Mouse (Mus musculus) erythroblast, adult 5-6 weeks (primary cell): ENCODE measurements around the gene Itgb6. TPM values are rescaled to one million over a fixed set of nuclear protein-coding genes. Genes with fewer than 3 reads are reported as not detected.

ENCODE experiments used
- ATAC-seq: replicated peaks from 2 replicates; pipeline ENCODE4 v1.8.0; 2016; ENCODE audit warnings: moderate number of reproducible peaks, mild to moderate bottlenecking, moderate TSS enrichment, inconsistent platforms; ENCODE audit not compliant: poor library complexity, low FRiP score, severe bottlenecking
- total RNA-seq, 2 experiments: library from RNA; stranded (forward) in 1 of 2; stranded (reverse) in 1 of 2; fragments of 150-400 nt in 1 of 2; fragments of 200-764, 138-1000 nt in 1 of 2; gene quantifications; 2 replicates each; pipeline versions ENCODE4 v1.2.3 to v1.2.4; 2015 to 2017; ENCODE audit warnings: low replicate concordance in 2 of 2

Itgb6 gene
- total RNA-seq, 2 experiments from 2014 or later = not detected

DNA sequence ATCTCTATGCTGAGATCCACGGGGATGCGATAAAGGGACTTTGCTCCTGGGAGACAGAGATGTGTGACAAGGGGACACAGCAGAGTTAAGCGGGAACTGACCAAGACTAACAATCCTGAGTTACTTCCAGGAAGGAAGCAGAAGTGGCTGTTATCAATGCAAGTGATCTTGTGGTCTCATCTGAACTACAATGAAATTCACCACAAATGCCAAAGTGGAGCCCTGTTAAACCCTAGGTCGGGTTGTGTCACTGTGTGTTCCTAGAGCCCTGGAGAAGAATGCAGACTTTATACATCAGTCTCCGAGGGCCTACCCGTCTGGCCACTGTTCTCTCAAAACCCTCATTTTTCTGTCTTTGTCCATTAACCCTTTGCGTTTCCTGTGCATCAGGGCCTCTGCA, 8.0 kb downstream of the Itgb6 start:
- no peak for ATAC-seq

DNA sequence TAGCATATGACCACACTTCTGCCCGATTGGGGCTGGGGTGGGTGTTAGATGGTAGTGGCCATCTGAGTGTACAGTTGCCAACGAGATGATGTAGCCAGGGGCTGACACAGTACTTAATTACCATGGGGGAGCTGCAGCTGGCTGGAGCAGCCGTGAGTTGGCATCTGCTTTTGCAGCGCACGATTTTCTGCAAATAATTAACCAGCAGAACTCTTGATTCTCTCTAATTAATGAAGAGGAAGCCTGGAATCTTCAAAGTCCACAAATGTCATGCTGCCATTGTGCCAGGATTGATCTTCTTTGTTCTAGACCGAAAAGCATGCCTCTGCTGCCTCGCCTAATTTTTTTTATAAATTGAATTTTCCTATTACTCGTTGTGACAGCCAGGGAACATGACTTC, 8.6 kb downstream of the Itgb6 start:
- no peak for ATAC-seq

DNA sequence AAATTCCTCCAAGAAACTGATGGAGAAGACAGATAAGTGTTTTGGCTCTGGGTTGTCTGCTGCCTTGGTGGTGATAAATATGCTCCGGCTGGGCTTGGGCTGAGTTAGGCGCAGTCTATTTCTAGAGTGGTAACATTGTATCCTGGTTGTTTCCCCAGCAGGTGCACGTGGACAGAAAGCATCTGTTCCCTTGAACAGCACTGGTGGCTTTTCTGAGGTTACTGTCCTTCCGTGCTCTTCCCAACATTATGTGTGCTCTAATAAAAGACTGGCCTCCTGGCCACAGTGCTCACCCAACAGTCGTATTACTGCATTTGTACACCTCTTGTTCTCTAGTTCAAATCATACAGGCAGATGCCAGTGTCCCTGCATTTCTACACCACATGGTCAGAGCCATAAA, 9.6 kb downstream of the Itgb6 start:
- ATAC-seq = no peak

DNA sequence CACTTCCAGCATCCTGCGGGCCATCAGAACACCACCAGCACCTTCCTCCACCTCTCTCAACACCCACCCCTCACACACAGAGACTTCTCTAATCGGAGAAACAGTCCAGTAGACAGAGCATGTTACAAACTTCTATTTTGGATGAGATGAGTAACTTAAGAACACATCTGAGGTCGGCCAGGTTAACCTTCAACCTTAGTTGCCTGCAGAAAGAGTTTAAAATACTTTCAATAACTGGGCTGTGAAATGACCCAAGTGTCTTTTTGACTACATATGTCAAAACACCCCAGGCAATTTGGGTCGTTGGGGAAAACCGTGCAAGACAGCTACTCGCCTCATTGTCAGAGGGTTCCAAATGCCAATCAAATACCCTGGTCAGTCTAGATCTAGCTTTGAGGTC, 10.0 kb downstream of the Itgb6 start:
- ATAC-seq = no peak

DNA sequence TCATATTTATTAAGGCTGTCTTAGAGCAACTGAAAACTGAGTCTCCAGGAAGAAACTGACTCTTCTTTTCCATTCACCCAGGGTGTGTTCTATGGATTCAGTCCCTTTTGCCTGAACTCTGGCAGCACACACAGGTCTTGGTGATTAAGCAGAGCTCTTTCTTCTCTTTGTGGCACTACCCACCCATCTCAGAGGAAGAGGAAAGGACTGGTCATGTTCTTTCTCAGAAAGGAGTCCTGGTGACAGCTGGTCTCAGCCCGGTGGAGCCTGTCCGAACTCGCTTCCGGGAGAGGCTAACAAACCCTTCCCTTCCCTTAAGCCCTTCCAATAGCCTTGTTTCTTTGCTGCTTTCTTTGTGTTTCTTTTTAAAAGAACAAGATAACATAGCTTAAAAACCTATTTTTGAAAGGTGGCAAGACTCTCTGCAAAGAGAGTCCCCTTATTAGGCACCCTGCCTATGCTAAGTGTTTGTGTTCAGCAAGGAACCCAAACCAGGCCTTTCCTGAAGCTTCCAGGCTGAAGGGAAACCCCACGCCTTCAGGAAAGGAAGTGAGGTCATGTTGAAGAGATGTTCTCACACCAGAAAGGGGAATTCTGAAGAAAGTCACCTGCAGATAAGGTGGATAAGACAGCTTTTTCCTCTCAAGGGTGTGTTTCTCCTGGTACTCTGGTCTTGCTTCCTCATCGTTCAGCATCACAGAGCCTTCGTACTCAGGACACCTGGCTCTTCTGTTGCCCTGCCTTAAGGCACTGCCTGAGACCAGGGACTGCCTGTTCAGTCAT, 11.2 kb downstream of the Itgb6 start:
- ATAC-seq = no peak

DNA sequence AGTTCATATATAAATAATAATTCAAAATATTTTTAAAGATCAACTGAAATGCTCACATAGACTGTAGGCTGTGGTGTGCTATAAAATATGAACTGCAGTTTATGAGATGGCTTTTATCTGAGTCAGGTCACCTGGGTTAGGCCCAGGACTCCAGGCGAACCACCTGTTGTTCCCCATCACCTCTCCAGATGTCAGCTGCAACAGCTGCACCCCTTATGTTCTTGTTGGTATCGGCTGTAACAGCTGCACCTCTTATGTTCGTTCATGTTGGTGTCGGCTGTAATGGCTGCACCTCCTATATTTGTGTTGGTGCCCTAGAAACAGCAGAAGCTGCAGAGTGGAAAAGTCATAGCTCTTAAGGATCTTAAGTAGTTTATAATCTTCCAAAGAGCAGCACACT, 12.1 kb downstream of the Itgb6 start:
- no peak for ATAC-seq

DNA sequence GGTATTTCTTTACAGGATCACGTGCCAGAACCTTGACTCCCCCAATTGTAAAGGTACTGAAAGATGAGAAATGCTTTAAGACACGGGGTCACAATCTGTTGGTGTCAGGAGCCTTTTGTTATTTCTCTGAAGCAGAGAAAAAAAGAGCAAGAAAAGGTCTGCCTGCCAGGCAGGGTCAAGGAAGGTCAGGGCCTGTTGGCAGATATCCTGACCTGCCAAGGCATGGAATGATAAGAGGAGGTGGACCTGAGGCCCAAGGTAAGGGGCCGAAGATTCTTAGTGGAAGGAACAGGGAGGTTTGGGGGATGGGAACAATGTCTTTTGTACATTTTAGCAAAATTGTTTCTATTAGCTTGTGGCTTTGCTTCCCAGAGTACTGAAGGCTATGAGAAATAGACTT, 13.8 kb downstream of the Itgb6 start:
- no peak for ATAC-seq

DNA sequence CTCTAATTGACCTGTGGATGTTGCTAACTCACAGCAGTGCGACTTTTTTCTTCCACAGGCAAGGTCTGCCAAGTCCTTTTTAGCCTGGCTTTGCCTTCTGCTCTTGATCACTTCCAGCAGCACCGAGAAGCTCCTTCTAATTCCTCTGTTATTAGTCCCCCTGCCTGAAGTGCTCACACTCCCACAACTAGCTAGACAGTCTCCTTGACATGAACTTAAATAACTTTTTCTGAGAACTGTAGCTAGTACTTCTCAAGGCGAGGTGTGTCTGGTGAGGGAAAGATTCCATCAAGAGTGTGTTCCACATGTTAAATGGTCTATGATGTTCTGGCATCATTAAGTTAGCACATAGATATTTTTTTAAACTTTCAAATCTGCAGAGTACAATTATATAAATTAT, 15.6 kb downstream of the Itgb6 start:
- ATAC-seq = no peak

DNA sequence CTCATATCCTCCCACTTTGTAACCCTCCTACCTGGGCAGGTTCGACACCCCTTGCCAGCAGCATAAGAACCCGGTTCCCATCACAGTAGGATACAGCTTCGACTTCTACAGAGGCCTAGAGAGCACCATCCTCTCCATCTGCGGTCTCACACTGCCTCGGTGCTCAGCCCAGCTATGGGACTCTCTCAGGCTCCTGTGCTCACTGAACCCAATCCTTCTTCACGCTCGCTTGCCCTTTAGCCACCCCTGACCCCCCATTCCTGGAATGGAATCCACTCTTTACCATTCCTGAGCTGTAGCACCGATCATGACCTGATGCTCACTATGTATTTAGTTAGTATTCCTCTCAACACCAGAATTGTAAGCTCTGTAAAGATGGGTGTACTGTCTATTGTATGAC, 17.0 kb downstream of the Itgb6 start:
- ATAC-seq = no peak

DNA sequence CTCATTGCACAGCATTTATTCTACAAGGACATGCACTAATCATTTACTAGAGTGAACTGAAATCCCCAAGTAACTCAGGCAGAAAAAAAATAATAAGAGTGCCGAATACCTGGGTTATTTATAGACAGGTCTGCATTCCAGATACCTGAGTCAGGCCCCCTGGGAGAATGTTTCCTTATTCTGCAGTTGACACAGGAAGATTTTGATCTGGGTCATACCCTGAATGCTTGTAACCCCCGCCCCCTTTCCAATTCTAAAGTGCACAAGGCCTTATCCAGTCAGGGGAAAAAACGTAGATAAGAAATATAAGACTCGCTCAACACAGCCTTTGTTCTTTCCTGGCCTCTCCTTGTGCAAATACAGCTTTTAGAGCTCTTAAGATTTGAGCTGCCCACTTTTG, 19.1 kb downstream of the Itgb6 start:
- ATAC-seq = no peak

DNA sequence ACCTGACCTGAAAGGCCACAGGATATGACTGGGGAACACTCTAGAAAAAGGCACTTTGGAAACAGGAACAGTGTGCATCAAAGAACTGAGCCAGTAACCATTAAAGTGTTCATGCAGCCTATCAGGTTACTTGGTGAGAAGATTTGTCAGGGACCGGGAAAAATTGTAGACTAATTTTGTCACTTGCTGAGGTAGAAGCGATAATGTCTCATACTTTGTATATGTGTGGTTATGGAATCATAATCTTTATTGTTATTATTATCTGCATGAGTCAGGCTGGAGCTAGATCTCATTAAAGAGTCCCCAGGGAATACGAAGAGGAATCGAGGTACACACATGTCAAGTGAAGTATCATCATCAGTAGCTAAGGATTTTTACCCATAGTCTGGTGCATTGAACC, 21.5 kb downstream of the Itgb6 start:
- ATAC-seq = no peak

DNA sequence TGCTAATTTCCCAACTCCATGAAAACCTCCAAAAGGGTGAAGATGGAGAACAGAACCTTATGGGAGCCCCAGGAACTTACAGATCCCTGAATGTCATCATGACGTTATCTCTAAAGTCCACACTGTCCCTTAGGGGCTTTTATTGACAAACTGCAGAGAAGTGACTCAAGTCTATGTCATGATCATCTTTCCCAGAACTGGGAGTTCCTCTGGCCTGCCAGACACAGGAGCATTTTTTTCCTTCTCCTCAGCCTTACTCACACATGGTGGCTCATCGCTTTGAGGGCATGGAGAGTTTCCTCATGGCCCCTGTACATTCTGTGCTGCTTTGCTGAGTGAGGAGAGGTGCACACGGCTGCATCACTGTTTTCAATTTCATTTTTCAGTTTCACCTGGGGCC, 22.4 kb downstream of the Itgb6 start:
- no peak for ATAC-seq

DNA sequence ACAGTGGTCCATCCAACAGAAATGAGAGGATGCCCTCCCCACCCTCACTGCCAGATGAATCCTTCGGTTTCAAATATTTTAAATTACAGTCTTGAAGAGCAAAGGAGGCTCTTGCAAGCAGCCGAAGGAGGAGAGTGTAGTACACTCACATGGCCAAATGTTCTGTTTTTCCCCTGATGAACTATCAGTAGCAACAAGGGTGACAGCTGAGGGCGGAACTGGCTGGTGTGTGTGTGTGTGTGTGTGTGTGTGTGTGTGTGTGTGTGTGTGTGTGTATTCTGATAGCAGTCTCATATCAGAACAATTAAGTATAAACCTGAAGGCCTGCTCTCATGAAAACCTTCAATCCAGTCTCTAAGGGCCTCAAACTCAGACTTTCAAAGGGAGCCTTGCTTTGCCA, 22.9 kb downstream of the Itgb6 start:
- no peak for ATAC-seq

DNA sequence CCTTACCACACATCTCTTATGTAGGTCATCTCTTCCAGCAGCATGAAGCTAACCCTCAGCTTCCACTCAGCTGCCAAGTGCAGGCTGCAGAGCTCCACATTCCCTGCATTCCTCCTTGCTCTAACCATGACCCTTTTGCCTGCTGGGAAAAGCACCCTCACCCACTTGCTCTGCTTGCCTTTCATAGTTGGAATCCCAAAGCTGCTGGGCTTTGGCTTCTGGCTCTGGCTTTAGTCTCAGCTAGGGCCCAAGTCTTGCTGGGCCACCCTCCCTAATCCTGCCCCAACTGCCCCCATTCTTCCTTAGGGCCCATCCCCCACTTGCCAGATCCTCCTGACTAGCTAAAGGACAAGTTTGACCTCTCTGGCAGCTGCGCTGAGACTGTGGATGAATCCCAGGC, 24.3 kb downstream of the Itgb6 start:
- no peak for ATAC-seq

DNA sequence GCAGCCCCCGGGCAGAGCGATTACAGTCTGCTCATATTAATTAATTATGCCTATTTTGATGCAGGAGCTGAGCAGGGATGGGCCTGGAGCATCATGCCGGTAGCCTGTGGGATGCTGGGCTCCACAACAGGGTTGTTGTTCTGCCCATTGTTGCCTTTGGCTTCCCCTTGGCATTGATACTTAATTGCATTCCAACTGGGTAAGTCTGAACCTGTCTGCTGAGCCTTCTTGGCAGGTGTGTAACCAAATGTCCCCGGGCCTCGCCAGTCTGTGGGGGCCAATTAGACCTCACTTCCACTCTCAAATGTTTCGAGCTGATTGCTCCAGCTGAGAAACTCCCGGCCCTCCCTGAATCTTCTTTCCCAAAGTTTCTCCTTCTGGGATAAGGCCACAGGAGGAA, 24.9 kb downstream of the Itgb6 start:
- no peak for ATAC-seq

DNA sequence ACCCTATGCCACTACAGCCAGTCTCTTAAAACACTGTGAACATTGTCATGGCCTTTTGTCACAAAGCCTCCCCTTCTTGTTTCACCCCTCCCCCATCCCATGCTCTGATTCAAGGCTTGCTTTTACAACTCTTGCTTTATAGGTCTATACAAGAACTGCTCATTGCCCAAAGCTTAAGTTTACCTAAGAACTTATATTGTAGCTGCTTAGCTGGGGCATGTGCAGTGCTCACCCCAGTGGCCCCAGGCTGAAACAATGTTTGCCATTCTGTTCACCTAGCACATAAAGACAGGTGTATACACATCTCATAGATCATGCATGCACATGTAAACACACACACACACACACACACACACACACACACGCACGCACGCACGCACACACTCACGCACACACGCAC, 25.9 kb downstream of the Itgb6 start:
- ATAC-seq = no peak

DNA sequence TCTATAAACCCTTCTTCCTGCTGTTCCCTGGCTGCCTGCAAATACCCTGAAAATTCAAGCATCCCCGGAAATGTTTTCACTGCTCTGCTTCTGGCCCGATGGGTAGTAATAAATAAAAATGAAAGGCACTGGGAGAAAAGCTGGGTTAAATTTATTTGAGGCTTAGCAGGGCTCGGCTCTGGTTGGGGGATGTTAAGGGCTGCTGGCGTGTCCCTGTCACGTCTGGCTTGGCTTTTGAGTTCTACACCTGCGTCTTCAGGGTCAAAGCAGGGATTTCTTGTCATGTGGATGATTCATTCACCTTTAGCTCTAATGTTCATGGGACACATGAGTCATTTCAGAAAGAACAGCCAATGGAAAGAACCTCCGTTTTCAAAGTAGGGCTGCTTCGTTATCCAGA, 26.7 kb downstream of the Itgb6 start:
- no peak for ATAC-seq

DNA sequence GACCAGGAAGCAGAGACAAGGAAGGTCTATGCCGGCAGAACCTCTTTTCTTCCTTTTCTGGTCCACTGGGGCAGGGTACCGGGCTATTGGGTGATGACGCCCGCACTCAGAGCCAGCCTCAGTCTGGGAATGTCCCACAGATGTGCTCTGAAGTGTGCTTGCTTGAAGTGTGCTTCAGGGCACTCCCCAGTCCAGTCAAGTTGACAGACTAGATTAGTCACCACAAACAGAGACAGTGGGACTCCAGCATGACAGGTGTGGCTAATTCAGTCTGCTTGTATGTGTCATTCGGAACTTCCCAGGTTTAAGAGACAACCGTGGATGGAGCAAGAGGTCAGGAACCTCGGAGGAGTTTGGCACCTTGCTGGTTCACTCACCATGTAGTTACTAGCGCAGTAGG, 27.9 kb downstream of the Itgb6 start:
- no peak for ATAC-seq

DNA sequence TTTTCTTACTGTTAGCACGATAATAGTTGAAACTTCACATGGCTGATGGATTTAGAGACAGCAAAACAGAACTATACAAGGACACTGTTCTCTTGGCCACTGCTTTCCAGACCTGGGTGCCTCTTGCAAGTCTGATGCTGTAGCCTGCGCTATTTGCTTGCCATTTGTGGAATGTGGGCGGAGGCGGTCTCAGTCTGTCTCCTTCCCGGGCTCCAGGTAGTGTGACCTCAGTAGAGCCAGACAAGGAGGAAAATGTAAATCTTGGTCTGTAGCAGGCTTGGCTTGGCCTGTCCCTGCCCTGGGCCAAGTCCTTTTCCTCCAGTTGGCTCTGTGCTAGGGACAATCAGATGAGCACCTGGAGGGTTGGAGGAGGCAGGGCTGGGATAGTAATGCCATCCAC, 30.2 kb downstream of the Itgb6 start:
- ATAC-seq = no peak

DNA sequence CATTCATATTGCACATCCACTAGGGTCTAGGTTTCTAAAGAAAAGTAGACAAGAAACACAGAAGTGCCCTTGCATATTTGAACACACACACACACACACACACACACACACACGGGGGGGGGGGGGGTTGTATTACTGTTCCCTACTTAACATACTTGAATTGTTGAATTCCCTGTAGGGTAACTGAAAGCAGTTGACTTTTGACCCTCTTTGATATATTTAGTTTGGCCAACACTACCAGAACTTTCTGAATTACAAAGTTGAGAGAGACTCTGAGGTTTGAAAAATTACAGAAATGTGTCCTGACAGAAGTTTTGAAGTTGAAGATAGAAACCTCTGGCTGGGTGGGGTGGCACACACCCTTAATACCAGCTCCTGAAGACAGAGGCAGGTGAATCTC, 32.2 kb downstream of the Itgb6 start:
- ATAC-seq = no peak

DNA sequence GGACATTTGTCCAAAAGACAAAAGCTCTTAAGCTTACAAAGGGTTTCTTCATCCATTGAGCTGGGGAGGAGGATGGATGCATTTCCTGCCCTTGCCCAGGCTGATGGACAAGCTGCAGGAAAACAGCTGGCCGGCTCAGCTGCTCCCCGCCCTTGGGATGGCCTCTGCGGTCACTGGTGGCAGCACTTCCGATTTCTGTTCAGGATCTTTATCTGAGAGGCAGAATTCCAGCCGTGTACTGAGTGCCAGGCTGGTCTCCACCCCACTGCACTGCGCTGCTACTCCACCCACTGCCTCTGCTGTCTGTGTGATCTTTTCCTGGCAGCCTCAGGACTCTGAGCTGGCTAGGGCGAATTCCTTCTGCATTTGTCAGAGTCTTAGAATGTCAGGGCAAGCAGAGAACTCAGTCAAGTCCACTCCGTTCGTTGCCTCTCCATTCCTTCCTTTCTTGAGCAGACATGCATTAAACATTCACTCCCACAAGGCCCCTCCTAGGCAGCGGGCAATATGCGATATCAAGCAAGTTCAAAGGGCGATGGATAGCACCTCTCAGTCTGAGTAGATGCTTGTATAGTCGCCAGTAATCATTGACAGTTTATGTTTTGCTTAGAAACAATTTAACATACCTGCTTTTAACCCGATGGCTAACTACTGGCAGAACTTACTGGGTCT, 33.4 kb downstream of the Itgb6 start:
- no peak for ATAC-seq

DNA sequence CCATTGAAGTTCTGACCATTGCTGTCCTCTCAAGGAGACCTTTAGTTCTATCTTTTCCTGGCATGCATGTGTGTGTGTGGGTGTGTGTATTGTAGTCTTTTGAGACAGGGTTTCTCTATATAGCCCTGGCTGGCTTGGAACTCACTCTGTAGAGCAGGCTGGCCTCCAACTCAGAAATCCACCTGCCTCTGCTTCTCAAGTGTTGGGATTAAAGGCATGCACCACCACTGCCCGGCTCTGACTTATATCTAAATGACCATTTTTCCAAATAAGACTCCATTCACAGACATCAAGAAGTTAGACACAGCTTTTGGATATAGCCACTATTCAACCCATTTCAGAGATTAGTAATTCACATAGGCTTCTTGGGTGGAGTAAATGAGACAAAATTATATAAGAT, 34.3 kb downstream of the Itgb6 start:
- no peak for ATAC-seq
